Mouse (Mus musculus) spleen, adult 18-20 months (tissue): Measurements from ENCODE around the gene Cct7.
"Not testable (repeated sequence)": the region's sequence is repeated elsewhere in the genome, so short reads cannot be mapped to it uniquely, and the experiment has no call there.

Experiments used
- DNase-seq, 2 experiments: peaks; one replicate each; pipeline ENCODE4 v3.0.0; 2022; ENCODE audit warnings: mixed read lengths in 2 of 2

The Cct7 gene

GRCm38 (mm10) chr6:85450697-85451663 lies at the start of gene Cct7:
Cct7 (plus strand) TSS chr6:85451514.
- DNase-seq, result peak; percentile 96

- DNase-seq, result no peak
Measured at GRCm38 (mm10) chr6:85402613-85403012, 48.7 kb upstream of the Cct7 start.

- DNase-seq, result no peak
Measured at GRCm38 (mm10) chr6:85403039-85403438, 48.3 kb upstream of the Cct7 start.

- DNase-seq, result no peak
Measured at GRCm38 (mm10) chr6:85409003-85409402, 42.3 kb upstream of the Cct7 start.

- DNase-seq, result no peak
Measured at GRCm38 (mm10) chr6:85410771-85411273, 40.5 kb upstream of the Cct7 start.

- DNase-seq, result no peak
Measured at GRCm38 (mm10) chr6:85415829-85416228, 35.5 kb upstream of the Cct7 start.

GRCm38 (mm10) chr6:85419150-85419549 lies 32.2 kb upstream of the Cct7 start:
- no peak for DNase-seq

GRCm38 (mm10) chr6:85423836-85424379 lies 27.4 kb upstream of the Cct7 start, which contains the start of gene Noto:
Noto (plus strand) TSS chr6:85423886.
- no peak for DNase-seq

- DNase-seq, result no peak
Measured at GRCm38 (mm10) chr6:85431274-85431841, 20.0 kb upstream of the Cct7 start.

- DNase-seq, result peak; percentile 81 to 93
Measured at GRCm38 (mm10) chr6:85431842-85432431, 19.4 kb upstream of the Cct7 start, which contains the start of gene Smyd5. Smyd5 (plus strand) TSS chr6:85431989.

- no peak for DNase-seq
Measured at GRCm38 (mm10) chr6:85433865-85434264, 17.4 kb upstream of the Cct7 start.

- no peak for DNase-seq
Measured at GRCm38 (mm10) chr6:85436204-85436603, 15.1 kb upstream of the Cct7 start.

GRCm38 (mm10) chr6:85436631-85437030 lies 14.7 kb upstream of the Cct7 start:
- DNase-seq, result no peak

- no peak for DNase-seq
Measured at GRCm38 (mm10) chr6:85441142-85441541, 10.2 kb upstream of the Cct7 start.

GRCm38 (mm10) chr6:85443488-85444233 lies 7.7 kb upstream of the Cct7 start:
- DNase-seq, result no peak

- DNase-seq, result no peak
Measured at GRCm38 (mm10) chr6:85444266-85444965, 6.9 kb upstream of the Cct7 start.

GRCm38 (mm10) chr6:85445286-85445685 lies 6.0 kb upstream of the Cct7 start:
- no peak for DNase-seq

GRCm38 (mm10) chr6:85447351-85447750 lies 4.0 kb upstream of the Cct7 start:
- DNase-seq, result no peak

- DNase-seq, result not testable (repeated sequence)
Measured at GRCm38 (mm10) chr6:85450140-85450539, 1.2 kb upstream of the Cct7 start.

- peak; percentile 93 to 94 for DNase-seq
Measured at GRCm38 (mm10) chr6:85451664-85452410, 523 bp downstream of the Cct7 start, which contains the start of gene Pradc1. Pradc1 (minus strand) TSS chr6:85451970.

- no peak for DNase-seq
Measured at GRCm38 (mm10) chr6:85452411-85452665, 1.0 kb downstream of the Cct7 start.
